Mouse (Mus musculus) bone marrow, adult 2 months (tissue): ENCODE data around the gene Srgn.

Experiments
- CTCF ChIP-seq: fragments of 200-500 bp; IDR thresholded peaks from 2 replicates; pipeline ENCODE4 v1.5.1; 2011; ENCODE audit warnings: low read length, control low read depth; ENCODE audit not compliant: control insufficient read depth, insufficient read depth
- POLR2A ChIP-seq: fragments of 200-500 bp; IDR thresholded peaks from 2 replicates; pipeline ENCODE4 v1.6.1; 2011; ENCODE audit warnings: low read depth, mild to moderate bottlenecking, control low read depth, low read length, borderline replicate concordance; ENCODE audit not compliant: control insufficient read depth

GRCm38 (mm10) chr10:62481108-62481852 lies 46.0 kb downstream of the Srgn start:
- TF ChIP-seq CTCF: no peak
- no peak for TF ChIP-seq POLR2A
